Mouse (Mus musculus): ENCODE results near the gene Nckap5.

GRCm38 (mm10) chr1:126051491-126051890 lies 779.1 kb downstream of the Nckap5 start:
- TF ChIP-seq POLR2A (IDR thresholded peaks at IDR 0.05; ENCODE audit: low read depth, low read length) = no peak
- no peak for TF ChIP-seq JUND (conservative IDR thresholded peaks at IDR 0.05; ENCODE audit: low read depth, low read length)
- no peak for TF ChIP-seq RAD21 (IDR thresholded peaks at IDR 0.05; ENCODE audit: low read depth, low read length)
- no peak for TF ChIP-seq TCF12 (IDR thresholded peaks at IDR 0.05; ENCODE audit: low read depth, low read length)
- no peak for TF ChIP-seq CTCF (conservative IDR thresholded peaks at IDR 0.05 in 1 of 2, IDR thresholded peaks at IDR 0.05 in 1 of 2; ENCODE audit: low read depth in 2 of 2, low read length in 2 of 2)
- no peak for TF ChIP-seq MEF2A (IDR thresholded peaks at IDR 0.05; ENCODE audit: borderline replicate concordance, low read depth, low read length)
- no peak for TF ChIP-seq TBP (conservative IDR thresholded peaks at IDR 0.05; ENCODE audit: low read depth, low read length)
- no peak for TF ChIP-seq ETS1 (conservative IDR thresholded peaks at IDR 0.05; ENCODE audit: low read depth, low read length)
- TF ChIP-seq SMC3 (IDR thresholded peaks at IDR 0.05; ENCODE audit: low read depth, low read length) = no peak
- TF ChIP-seq EP300 (IDR thresholded peaks at IDR 0.05; ENCODE audit: low read length) = no peak
